Mouse (Mus musculus) kidney, adult 2 months (tissue): ENCODE measurements around the gene Sema6b. TPM values are rescaled to one million over a fixed set of nuclear protein-coding genes. Genes with fewer than 3 reads are reported as not detected.

Experiments
- DNase-seq: peaks from one replicate; pipeline ENCODE4 v3.0.0; 2021
- H3K27ac ChIP-seq: fragments of 200-500 bp; 2 replicates; pipeline ENCODE4 v1.5.1; 2012; ENCODE audit warnings: low read depth, low read length, control low read depth, inconsistent platforms; ENCODE audit not compliant: insufficient read depth
- H3K27me3 ChIP-seq: fragments of 200-500 bp; replicated peaks from 2 replicates; pipeline ENCODE4 v1.6.1; 2012; ENCODE audit warnings: mild to moderate bottlenecking, moderate library complexity, low read length, inconsistent platforms; ENCODE audit not compliant: control insufficient read depth, insufficient read depth
- H3K36me3 ChIP-seq: fragments of 200-500 bp; 2 replicates; pipeline ENCODE4 v1.6.1; 2012; ENCODE audit warnings: mild to moderate bottlenecking, moderate library complexity, low read length, inconsistent platforms; ENCODE audit not compliant: control insufficient read depth, insufficient read depth
- H3K4me1 ChIP-seq: fragments of 200-500 bp; 2 replicates; pipeline ENCODE4 v1.6.1; 2011; ENCODE audit warnings: low read length; ENCODE audit not compliant: control insufficient read depth, insufficient read depth
- H3K4me3 ChIP-seq: fragments of 200-500 bp; 2 replicates; pipeline ENCODE4 v1.5.1; 2011; ENCODE audit warnings: mild to moderate bottlenecking, low read depth, low read length, control low read depth; ENCODE audit not compliant: insufficient read depth
- CTCF ChIP-seq: fragments of 200-500 bp; conservative IDR thresholded peaks from 2 replicates; pipeline ENCODE4 v1.5.1; 2011; ENCODE audit warnings: low read depth, mild to moderate bottlenecking, control low read depth, low read length, moderate library complexity, mixed read lengths; ENCODE audit not compliant: insufficient read depth, insufficient read length
- POLR2A ChIP-seq: fragments of 200-500 bp; IDR thresholded peaks from one replicate; pipeline ENCODE4 v1.6.1; 2011; ENCODE audit warnings: low read depth, low read length, control low read depth
- WGBS: fragments of 180-500 bp; shearing (Covaris S2); methylation state at CpG from one replicate; pipeline ENCODE4 v1.1.7; 2018; 5-methylcytosine and 5-hydroxymethylcytosine counted together
- polyA plus RNA-seq: library from polyadenylated mRNA; depleted of rRNA; stranded (reverse); fragments of >200 nt; gene quantifications from 2 replicates; pipeline ENCODE4 v1.2.3, GENCODE M21; 2012

Gene Sema6b
- polyA plus RNA-seq, 1 experiment: 4.1 TPM

GRCm38 (mm10) chr17:56100811-56101210, 39.3 kb downstream of the Sema6b start:
- Histone ChIP-seq H3K27me3 (no peaks in the 10 kb centered on the region), H3K4me3 (no peak overlapping the region), H3K4me1 (no peaks in the 10 kb centered on the region), H3K36me3 (peaks cover 3% of the 10 kb centered on the region), H3K27ac (no peak overlapping the region)
- 84% methylated on average over 3 of the region's 3 CpGs for WGBS
- no peak for DNase-seq
- TF ChIP-seq CTCF (no peak), POLR2A (no peak)

DNA sequence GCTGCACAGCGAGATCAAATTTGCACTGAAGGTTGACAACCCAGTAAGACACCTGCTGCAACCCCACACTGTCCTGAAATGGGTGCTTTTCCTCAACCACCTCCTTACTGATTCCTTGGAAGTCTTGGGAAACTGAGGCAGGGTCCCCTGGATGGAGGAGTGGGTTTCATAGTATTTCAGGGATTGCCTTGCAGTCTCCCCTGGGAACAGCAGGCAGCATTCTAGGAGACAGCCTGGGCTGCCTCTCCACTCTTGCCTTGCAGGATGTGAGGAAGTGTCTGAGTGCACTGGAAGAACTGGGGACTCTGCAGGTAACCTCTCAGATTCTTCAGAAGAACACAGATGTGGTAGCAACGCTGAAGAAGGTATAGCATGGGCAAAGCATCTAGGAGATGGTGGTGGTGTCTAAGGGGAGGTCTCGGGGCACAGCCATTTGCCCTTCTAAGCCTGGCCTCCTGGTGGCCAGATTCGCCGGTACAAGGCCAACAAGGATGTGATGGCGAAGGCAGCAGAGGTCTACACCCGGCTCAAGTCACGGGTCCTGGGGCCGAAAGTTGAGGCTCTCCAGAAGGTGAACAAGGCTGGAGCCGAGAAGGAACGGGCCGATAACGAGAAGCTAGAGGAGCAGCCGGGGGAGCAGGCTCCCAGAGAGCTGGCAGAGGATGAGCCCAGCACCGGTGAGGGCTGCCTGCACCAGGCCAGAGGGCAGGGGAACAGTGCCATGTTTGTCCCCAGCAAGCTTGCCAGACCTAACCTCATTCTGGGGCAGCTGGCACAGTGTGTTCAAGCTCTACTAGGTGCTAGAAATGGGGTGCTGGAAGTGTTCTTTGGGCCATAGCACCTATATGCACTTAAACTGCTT, 41.2 kb downstream of the Sema6b start:
- no peak overlapping the region for H3K27ac ChIP-seq
- H3K36me3 ChIP-seq: peaks cover 3% of the 10 kb centered on the region
- TF ChIP-seq POLR2A (no peak), CTCF (no peak; the same call in 1 of the 2 replicates)
- no peaks in the 10 kb centered on the region for H3K27me3 ChIP-seq
- no peaks in the 10 kb centered on the region for H3K4me1 ChIP-seq
- no peak overlapping the region for H3K4me3 ChIP-seq
- 89% methylated on average over 15 of the region's 15 CpGs for WGBS
- DNase-seq: no peak

GRCm38 (mm10) chr17:56098180-56098579, 42.0 kb downstream of the Sema6b start:
- Histone ChIP-seq H3K4me3 (no peak overlapping the region), H3K4me1 (no peaks in the 10 kb centered on the region), H3K27me3 (no peaks in the 10 kb centered on the region), H3K27ac (no peak overlapping the region), H3K36me3 (peaks cover 3% of the 10 kb centered on the region)
- no peak for TF ChIP-seq CTCF
- no peak for TF ChIP-seq POLR2A
- WGBS: 91% methylated on average over 8 of the region's 8 CpGs
- no peak for DNase-seq

- 92% methylated on average over 12 of the region's 12 CpGs for WGBS
- H3K4me1 ChIP-seq: no peaks in the 10 kb centered on the region
- H3K36me3 ChIP-seq: peaks cover 3% of the 10 kb centered on the region
- no peaks in the 10 kb centered on the region for H3K27me3 ChIP-seq
- no peak overlapping the region for H3K27ac ChIP-seq
- H3K4me3 ChIP-seq: no peak overlapping the region
- no peak for TF ChIP-seq CTCF
- TF ChIP-seq POLR2A: no peak
- no peak for DNase-seq
These were observed 43.3 kb downstream of the Sema6b start for GRCm38 (mm10) chr17:56096883-56097282.

DNA sequence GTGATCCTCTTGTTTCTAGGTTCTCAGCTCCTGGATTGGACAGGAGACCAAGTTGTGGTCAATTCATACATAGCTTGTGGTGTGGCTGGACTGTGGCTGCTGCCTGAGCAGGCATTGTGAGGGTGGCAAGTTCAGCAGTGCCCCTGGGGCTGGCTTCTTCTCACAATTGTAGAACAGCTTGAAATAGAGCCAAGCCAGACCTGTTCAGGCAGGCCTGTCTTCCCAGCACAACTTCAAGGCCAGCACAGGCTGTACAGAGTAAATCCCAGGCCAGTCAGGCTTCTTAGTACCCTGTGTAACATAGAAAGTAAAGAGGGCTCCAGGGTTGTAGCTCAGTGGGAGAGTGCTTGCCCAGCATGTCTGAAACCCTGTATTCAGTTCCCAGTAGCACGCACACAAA, 47.3 kb downstream of the Sema6b start:
- DNase-seq: peak; percentile 45
- Histone ChIP-seq H3K4me1 (no peaks in the 10 kb centered on the region), H3K4me3 (no peak overlapping the region), H3K36me3 (peaks cover 3% of the 10 kb centered on the region), H3K27me3 (no peaks in the 10 kb centered on the region), H3K27ac (no peak overlapping the region)
- TF ChIP-seq CTCF (no peak), POLR2A (no peak)
- 94% methylated on average over 1 of the region's 1 CpGs for WGBS

DNA sequence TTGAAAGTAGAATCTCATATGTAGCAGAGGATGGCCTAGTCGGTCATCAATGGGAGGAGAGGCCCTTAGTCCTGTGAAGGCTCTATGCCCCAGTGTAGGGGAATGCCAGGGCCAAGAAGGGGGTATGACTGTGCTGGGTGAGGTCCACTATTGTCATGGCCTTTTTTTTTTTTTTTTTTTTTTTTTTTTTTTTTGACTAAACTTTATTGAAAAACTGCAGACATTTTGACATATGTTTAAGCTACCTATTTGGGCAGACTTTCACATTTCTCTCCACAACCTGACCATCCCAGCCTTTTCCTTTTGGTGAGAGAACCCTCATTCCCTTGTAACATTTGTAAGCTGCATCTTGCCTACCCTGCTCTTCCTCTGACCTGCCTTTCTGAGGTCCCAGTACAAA, 47.8 kb downstream of the Sema6b start:
- Histone ChIP-seq H3K36me3 (peaks cover 3% of the 10 kb centered on the region), H3K4me1 (no peaks in the 10 kb centered on the region), H3K27me3 (no peaks in the 10 kb centered on the region), H3K27ac (no peak overlapping the region), H3K4me3 (no peak overlapping the region)
- WGBS: 85% methylated on average over 1 of the region's 1 CpGs
- TF ChIP-seq CTCF (no peak), POLR2A (no peak)
- no peak for DNase-seq

GRCm38 (mm10) chr17:56080781-56081585, 59.2 kb downstream of the Sema6b start:
- Histone ChIP-seq H3K36me3 (no peaks in the 10 kb centered on the region), H3K4me3 (no peak overlapping the region), H3K4me1 (peaks cover 15% of the 10 kb centered on the region), H3K27ac (no peak overlapping the region), H3K27me3 (no peaks in the 10 kb centered on the region)
- TF ChIP-seq POLR2A: no peak
- no peak for TF ChIP-seq CTCF
- peak; percentile 34 for DNase-seq
- WGBS: 10% methylated on average over 8 of the region's 8 CpGs
